Mouse (Mus musculus) T-helper 2 cell (primary cell): Measurements from ENCODE around the gene Pds5b.
"Not testable (repeated sequence)": the region's sequence is repeated elsewhere in the genome, so short reads cannot be mapped to it uniquely, and the experiment has no call there.

ENCODE experiments used
- in situ Hi-C: fragments of 300-600 bp; cut with MboI, MseI; formaldehyde crosslinking; loops from one replicate; pipeline ENCODE4 v1.15.1; 2025; ENCODE audit warnings: high pct_unique_total_duplicates

Gene Pds5b

DNA sequence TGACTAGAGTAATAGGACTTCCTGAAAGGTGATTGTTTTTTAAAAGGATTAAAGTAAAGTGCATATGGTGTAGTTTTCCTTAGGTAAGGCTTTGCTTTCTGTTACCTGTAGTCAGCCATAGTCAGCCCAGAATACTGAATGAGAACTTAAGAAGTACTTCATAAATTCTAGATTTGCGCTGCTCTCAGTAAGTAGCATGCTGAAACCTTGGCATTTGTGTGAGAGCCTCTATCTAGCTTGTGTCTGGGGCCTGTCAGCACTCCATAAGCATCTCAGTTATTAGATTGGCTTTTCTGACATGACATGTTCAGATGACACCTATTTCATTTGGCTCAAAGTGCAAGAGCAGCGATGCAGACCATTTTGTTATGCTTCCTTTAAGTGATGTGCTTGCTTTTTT, 19.7 kb downstream of the Pds5b start:
- in situ Hi-C loops: no loop called here

DNA sequence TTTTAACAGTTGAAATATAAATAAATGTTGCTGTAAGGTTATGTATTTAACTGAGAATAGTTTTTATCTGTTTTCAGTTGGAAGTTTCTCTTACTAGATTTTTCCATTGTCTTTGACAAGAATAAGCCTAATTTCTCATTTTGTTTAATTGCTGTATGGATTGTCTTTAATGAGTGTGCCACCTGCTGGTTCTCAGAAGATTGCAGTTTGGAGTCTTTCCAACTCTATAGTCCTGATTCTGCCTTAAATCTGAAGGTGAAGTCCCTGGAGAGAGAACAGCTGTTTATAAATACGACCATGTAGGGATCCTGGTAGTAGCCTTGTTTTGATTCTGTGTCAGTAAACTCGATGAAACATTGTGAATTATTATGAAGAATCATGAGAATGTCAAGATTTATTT, 29.2 kb downstream of the Pds5b start:
- in situ Hi-C loops: no loop called here

DNA sequence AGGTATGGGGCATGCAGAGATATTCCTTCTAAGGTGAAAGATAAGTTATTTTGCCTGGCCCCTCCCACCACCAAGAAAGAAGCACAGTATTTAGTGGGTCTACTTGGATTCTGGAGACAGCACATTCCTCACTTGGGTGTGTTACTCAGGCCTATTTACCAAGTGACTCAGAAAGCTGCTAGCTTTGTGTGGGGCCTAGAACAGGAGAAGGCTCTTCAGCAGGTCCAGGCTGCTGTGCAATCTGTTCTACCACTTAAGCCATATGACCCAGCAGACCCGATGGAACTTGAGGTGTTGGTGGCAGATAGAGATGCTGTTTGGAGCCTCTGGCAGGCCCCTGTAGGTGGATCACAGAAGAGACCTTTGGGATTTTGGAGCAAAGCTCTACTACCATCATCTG, 33.1 kb downstream of the Pds5b start:
- in situ Hi-C loops: not testable (repeated sequence)

DNA sequence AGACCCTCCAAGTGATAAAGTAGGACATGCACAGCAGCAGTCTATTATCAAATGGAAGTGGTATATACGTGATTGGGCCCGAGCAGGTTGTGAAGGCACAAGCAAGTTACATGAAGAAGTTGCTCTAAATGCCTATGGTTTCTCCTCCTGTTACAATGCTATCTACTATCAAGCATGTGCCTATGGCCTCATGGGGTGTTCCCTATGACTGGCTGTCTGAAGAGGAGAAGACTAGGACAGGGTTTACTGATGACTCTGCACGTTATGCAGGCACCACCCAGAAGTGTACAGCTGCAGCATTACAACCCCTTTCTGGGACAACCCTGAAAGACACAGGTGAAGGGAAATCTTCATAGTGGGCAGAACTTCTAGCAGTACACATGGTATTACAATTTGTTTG, 33.6 kb downstream of the Pds5b start:
- in situ Hi-C loops: not testable (repeated sequence)

DNA sequence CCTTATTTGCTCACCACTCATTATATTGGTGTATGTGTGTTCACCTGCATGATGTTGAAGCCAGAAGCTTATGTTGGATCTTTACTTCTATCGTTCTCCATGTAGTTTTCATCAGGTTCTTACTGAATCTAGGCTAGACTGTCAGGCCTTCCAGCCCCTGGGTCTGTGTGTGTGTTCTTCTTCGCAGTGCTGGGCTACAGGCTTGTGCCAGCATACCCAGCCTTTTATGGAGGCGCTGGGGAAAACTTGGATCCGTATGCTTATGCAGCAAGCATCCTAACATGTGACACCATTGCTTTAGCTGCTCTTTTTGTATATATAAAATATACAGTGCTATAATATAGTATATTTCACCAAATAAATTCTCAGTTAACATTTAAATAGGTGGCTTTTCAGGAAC, 38.0 kb downstream of the Pds5b start:
- in situ Hi-C loops: no loop called here

DNA sequence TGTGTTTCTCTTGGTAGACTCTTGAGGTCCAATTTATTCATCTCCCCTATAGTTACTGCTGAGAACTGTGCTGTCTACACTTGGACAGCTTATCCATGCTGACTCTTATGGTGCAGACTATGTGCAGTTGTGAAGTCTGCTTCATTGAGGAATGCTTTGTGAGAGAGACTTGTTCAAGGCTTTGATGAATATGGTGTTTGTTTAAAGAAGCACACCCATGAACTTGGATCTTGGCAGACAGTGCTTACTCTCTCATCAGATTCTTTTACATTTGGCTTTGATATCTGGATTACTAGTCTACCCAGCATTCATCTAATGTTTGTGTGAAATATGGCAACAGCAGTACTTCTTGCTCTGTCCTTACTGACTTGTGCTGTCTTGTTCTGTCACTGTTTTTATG, 39.9 kb downstream of the Pds5b start:
- in situ Hi-C loops: no loop called here

DNA sequence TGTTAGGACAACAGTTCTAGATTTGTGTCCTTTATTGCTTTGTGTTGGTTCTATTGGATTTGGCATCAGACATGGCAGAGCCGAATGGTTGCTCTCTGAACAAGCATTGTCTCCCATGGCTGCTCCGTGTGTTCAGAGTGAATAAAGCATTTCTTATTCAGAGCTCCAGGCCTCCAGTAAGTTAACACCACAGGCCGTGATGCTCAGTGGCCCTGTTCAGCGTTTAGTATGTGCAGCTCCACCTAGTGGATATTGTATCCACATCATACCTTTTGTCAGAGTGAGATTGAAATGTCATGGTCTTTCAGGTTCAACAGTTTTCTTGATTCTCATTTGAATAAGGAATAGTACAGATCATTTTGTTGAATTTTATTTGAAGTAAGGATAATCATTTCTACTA, 44.2 kb downstream of the Pds5b start:
- in situ Hi-C loops: no loop called here

DNA sequence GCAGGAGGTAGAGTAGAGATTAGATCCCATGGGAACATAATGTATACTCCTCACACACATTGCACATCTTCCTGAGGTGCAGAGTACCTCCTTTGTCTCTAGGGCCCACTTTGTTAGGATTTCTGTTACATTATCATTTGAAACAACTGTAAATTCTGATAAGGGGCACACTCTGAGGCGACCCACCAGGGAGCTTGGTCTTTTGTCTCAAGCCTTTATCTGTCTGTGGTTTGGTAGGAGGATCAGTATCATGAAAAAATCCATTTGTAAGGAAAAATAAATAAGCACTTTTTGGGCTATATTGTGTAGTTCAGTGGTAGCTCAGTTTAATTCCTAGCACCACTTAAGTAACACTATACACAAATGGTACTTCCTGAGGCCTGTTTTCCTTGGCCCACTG, 51.1 kb downstream of the Pds5b start:
- in situ Hi-C loops: no loop called here

DNA sequence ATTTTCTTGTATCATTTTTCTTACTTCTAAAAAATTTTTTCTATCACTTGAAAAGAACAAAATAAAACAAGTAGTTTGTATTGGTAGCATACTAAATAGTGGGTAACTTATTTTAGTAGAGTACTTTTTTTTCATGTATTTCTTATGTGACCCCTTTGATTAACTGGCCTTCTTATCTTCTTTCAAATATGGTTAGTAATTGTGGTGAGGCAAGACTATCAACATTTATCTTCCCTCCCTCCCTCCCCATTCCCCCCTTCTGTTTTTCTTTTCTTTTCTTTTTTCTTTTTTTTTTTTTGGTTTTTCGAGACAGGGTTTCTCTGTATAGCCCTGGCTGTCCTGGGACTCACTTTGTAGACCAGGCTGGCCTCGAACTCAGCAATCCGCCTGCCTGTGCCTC, 63.5 kb downstream of the Pds5b start:
- in situ Hi-C loops: not testable (repeated sequence)

DNA sequence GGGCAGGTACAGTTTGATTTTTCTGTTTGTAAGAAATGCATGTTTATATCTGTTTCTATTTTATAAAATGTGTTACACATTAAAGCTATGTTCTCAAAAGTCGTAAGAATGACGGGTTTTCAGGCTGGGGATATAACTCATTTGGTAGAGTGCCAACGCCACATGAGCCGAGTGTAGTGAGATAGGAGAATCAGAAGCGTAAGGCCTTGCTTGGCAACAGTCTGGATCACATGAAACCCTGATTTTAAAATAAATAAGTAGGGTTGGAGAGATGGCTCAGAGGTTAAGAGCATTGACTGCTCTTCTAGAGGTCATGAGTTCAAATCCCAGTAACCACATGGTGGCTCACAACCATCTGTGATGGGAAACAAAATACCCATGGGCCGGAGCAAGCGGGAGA, 65.8 kb downstream of the Pds5b start:
- in situ Hi-C loops: no loop called here

DNA sequence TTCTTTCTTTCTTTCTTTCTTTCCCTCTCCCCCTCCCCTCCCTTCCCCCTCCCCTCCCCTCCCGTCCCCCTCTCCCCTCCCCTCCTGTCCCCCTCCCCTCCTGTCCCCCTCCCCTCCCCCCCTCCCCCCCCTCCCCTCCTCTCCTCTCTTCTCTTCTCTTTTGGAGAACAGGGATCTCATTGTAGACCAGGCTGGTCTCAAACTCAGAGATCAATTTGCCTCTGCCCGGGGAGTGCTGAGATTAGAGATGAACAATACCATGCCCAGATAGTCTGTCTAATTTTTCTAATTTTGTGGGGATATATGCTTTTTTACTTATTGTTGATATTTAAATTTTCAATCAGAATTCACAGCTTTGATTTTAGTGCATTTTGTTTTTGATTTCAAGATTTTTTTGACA, 67.1 kb downstream of the Pds5b start:
- in situ Hi-C loops: no loop called here

DNA sequence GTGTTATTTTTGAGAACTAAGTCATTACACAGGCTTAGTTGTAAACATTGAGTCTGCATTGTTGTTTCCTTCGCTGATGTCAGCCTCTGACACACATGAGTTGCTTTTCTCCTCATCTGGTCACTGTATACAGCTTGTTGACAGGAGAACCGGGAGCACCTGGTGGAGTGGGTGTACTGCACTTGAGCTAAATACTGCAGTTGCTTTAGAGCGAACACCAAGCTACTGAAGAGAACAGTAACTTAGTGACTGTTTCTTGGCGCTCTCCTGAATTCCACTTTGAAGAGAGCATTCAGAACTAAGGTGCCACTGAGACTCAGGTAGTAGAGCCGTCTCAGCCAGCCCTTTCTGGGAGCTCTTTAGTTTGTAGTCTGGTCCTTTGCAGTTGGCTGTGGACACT, 83.1 kb downstream of the Pds5b start:
- in situ Hi-C loops: loop anchor here (10.0 kb wide), 1 partner anchor 1602 kb away; no protein-coding TSS in a partner anchor

DNA sequence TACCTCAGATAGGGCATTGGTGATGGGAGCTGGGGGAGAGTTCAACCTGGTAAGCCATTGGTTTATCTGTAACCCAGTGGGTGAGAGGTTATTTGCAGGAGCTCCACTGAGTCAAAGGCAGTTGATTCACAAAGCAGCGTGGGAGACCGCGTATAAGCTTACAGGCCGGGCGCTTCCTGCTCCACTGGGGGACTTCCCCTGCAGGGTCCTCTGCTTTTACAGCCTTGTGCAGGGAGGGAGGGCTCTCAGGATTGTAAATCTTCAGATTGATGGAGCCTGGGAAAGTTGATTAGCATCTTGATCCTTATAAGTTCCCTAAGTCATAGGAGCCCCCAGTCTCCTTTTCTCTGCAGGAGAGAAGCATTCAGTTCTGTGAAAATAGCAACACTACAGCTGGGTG, 98.9 kb downstream of the Pds5b start:
- in situ Hi-C loops: no loop called here

DNA sequence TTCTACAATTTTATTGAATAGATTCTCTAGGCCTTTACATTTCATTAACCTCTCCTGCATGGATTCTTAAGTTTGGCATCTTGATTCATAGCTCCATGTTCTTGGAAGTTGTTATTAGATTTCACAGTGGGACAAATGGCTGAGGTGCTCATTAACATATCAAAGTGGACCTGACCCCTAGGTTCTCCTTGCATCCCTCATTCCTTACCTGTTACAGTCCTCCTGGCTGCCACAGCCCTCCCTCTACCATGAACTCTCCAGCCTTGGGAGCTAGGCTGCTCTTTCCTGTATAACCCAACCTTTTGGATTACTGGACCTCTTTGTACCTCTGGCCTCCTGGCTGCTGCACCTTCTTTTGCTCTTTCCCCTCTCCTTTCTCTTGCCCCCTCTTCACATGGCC, 99.5 kb downstream of the Pds5b start:
- in situ Hi-C loops: no loop called here

DNA sequence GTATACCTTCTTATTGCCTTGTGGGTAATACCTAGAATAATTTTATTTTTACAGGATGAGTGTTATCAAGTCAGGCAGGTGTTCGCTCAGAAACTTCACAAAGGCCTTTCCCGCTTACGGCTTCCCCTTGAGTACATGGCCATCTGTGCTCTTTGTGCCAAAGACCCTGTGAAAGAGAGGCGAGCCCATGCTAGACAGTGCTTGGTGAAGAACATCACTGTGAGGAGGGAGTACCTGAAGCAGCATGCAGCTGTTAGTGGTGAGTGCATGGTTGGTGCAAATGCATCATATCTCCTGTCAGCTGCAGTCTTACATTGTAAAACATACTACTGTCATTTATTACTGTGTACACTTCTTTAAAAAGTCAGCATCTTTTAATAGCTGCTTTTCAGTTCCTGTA, 114.7 kb downstream of the Pds5b start:
- in situ Hi-C loops: no loop called here

DNA sequence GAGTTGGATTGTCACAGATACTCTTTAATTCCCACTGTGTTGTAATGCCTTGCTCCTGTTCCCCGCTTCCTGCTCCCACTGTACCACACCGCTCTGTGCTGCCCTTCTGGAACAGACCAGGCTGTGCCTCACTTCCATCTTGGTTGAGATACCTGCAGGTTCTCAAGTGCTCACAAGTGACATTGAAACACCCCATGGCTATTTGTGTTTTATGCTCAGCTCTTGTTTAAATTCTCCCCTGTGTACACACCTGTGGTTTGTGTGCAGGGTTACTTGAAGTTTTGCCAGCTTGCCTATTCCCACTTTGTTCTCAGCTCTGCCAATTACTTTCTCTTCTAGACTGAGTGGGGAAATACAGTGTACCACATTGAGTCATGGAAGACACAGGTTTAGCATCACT, 115.5 kb downstream of the Pds5b start:
- in situ Hi-C loops: no loop called here

DNA sequence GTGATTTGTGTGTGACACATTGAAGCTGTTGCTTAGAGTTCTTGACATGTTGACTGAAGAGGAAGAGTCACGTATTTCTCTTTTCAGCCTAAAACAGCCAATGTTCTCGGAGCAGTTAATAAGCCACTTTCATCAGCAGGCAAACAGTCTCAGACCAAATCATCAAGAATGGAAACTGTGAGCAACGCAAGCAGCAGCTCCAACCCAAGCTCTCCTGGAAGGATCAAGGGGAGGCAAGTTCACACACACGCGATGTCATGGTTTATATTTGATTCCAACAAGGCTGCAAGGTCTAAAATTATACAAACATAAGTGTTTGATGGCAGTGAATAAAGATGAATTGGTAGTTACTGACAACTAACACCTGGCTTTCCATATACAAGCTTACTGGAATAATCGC, 120.6 kb downstream of the Pds5b start:
- in situ Hi-C loops: no loop called here

DNA sequence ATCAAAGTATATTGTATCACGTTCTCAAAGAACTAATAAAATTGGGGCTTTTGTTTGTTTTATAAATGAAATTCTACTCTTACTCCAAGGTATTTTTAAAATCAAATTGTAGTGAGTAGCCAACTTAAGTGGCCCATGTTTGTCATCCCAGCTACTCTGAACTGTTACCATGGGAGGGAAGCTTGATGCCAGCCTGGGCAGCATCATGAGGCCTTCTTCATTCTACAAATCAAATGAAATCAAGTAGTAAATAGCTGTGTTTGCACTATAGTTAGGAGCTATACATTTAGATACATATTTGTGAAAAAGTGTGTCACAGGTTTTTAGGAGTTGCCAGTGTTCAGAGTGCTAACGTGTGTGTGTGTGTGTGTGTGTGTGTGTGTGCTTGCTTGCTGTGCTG, 126.5 kb downstream of the Pds5b start:
- in situ Hi-C loops: no loop called here

DNA sequence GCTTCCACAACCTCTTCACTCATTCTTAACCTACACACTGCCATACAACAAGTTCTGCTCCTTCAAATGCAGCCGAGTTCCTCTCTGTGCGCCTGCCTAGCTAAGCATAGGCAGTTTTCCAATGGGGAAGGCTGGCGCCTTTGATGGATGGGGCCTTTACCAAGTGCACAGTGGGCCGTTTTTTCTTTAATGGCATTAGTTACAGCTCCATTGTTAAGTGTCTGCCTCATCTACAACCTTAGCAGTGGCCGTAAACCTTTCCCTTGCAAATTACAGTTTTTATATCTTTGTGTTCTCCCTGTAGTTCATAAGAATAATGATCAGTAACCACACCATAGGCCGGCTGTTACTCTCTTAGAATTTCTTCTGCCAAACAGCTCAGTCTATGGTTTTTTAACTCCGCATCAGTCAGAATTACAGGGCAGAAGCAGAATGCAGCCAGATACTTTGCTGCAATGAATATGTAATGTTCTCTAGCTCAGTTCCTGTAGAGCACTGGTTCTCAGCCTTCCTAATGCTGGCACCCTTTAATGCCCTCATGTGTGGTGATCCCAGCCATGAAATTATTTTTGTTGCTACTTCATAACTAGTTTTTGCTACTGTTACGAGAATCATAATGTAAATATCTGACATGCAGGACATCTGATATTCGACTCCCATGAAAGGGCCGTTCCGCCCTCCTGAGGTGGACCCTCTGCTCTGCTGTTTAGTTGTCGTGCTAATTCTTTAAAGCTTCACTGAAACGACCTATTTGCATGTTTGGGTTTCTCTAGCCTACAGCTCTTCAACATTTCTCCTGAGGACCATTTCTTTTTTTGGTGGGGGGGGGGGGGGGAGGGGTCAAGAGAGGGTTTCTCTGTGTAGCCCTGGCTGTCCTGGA, 140.8 kb downstream of the Pds5b start:
- in situ Hi-C loops: no loop called here

DNA sequence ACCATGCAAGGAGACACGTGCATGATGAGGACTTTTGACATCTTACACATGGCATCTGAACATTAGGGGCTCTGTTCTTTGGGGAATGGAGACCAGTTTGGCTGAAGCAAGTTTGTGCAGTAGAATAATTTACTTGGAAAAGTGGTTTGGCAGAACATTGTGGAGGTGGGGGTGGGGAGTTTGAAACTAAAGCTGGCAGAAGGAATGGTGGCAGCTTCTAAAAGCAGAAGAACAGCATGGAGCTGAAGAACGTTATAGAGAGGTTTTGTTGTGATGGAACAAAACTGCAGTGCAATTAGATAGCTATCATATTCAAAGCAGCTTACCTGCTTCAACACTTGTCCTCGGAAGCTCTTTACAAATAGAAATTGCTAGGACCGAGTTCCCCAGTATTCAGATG, 141.9 kb downstream of the Pds5b start:
- in situ Hi-C loops: no loop called here

DNA sequence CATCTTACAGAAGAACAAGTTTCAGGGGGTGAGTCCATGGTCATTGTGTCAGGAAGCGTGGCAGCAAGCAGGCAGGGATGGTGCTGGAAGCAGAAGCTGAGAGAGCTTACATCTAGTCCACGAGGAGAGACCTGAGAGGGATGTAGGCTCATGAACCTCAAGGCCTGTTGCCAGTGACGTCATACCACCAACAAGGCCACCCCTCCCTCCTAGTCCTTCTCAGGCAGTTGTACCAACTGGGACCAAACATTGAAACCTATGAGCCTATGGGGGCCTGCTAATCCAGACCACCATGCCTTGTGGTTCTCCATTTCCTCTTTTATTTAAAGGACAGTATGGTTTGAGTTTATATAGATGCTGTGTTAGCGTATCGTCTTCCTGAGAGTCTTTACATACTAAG, 143.2 kb downstream of the Pds5b start:
- in situ Hi-C loops: no loop called here

DNA sequence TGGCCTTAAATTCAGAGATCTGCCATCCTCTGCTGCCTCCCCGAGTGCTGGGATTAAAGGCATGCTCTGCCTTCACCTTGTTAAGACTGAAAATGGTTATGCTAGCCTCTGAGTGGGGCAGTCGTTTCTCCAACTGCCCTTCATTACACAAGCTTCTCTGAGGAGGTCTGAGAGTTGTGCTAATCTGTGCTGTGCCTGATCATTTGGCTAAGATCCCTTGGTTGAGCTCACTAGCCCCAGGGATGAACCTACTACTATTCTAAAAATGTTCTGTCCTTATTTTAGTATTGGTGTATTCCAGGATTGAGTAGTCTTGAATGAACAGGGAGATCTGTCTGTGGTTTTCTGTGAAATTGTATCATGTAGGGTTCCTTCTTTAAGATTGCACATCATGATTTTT, 144.5 kb downstream of the Pds5b start:
- in situ Hi-C loops: no loop called here

DNA sequence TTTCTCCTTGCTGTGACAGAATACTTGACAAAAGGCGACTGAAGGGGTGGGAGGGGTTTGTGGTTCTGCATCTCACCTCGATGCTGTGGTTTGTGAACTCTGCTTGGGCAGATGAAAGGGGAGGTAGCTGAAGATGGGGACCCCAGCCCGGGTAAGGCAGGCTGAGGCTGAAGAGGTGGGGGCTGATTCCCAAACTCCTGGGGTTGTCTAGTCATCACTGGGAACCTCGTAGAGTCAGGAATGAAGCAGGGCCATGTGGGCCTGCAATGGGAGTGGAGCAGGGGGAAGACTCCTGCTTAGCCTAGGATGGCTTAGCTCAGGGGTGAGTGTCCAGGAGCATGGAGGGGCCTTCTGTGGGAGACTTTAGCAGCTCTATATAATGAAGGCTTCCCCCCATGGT, 145.3 kb downstream of the Pds5b start:
- in situ Hi-C loops: no loop called here

DNA sequence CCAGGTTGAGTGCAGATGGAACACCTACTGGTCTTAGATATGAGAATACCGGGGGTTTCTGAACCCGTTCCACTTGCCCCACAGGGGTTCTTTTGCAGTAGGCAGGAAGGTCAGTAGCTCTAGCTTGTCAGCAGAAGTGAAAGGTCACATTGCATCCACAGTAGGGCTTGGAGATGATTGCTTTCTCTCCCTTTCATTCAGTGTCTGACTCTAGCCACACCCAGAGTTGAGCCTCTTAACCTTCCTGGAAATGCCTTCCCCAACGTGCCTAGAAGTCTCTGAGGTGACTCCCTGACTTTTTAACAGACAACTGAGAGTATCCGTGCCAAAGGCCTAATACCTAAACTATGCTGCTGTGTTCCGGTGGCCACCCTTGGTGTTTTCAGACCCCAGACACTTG, 146.0 kb downstream of the Pds5b start:
- in situ Hi-C loops: no loop called here
